7 mouse cellular contexts compared by ENCODE assay signal in genomic region chr5:134555463-134556164, GRCm38 (mm10). TPM values are rescaled to one million over a fixed set of nuclear protein-coding genes. Genes with fewer than 3 reads are reported as not detected.
DNase-seq lines count a peak whose midpoint lies in the region; ATAC-seq and TF ChIP-seq lines count a peak whose summit lies in the region.

No protein-coding gene starts in this region.

- peak overlapping the region; percentile 44 for H3K4me2 ChIP-seq in hindbrain, embryonic 16.5 days (ENCODE audit: low read length)

- ATAC-seq in hindbrain, embryonic 16.5 days: no peak

- 12% methylated on average over 20 of the region's 20 CpGs for WGBS in hindbrain, embryonic 16.5 days
- 19% methylated on average over 20 of the region's 20 CpGs for WGBS in small intestine, adult 2 months

- DNase-seq in ZHBTc4 (ENCODE audit: low read depth, low spot score): peak; percentile 67
- peak; percentile 89 for DNase-seq in embryo, embryonic 10.5 days (ENCODE audit: low spot score)
- peak; percentile 76 for DNase-seq in gastrocnemius, postnatal 14 days
- peak; percentile 54 to 83 for DNase-seq in left cerebral cortex, adult 8-10 months (ENCODE audit: low spot score in 2 of 2)
- peak; percentile 81 to 89 for DNase-seq in lung, postnatal 4 days

- intact Hi-C loops in gastrocnemius, postnatal 14 days (cut with DNase I; ENCODE audit: low total_unique reads): no loop called here

- 0 out of 2 replicates have a peak overlapping the region, but pooled peaks have one; percentile 10 for H3K4me3 ChIP-seq in hindbrain, embryonic 16.5 days (ENCODE audit: low read length)
- no peak overlapping the region for H3K4me3 ChIP-seq in small intestine, adult 2 months (ENCODE audit: low read depth, low read length)

- TF ChIP-seq CTCF in small intestine, adult 2 months (IDR thresholded peaks at IDR 0.05; ENCODE audit: extremely low read depth, insufficient read length, insufficient replicate concordance, low read depth, low read length): no peak

- no peaks in the 10 kb centered on the region for H3K9me3 ChIP-seq in hindbrain, embryonic 16.5 days (ENCODE audit: control insufficient read depth, low read length)

- H3K36me3 ChIP-seq in hindbrain, embryonic 16.5 days (ENCODE audit: control insufficient read depth, insufficient read depth, low read length): no peaks in the 10 kb centered on the region
- H3K36me3 ChIP-seq in small intestine, adult 2 months (ENCODE audit: control insufficient read depth, insufficient read depth, low read length): no peaks in the 10 kb centered on the region

- H3K9ac ChIP-seq in hindbrain, embryonic 16.5 days (ENCODE audit: low read depth, low read length): no peak overlapping the region; the same call in 1 of the 2 replicates

- peak overlapping the region; percentile 34; the same call in 1 of the 2 replicates for H3K27ac ChIP-seq in hindbrain, embryonic 16.5 days (ENCODE audit: low read depth, low read length)
- peak overlapping the region; percentile 55 for H3K27ac ChIP-seq in small intestine, adult 2 months (ENCODE audit: insufficient read depth, low read depth, low read length)

- peaks cover 18% of the 10 kb centered on the region for H3K4me1 ChIP-seq in hindbrain, embryonic 16.5 days (ENCODE audit: control insufficient read depth, insufficient read depth, low read depth, low read length)
- peaks cover 25% of the 10 kb centered on the region for H3K4me1 ChIP-seq in small intestine, adult 2 months (ENCODE audit: control insufficient read depth, insufficient read depth, insufficient read length, low read length)

- TF ChIP-seq POLR2A in small intestine, adult 2 months (IDR thresholded peaks at IDR 0.05; ENCODE audit: low read depth, low read length): no peak

- H3K27me3 ChIP-seq in hindbrain, embryonic 16.5 days (replicated peaks; ENCODE audit: control insufficient read depth, insufficient read depth, low read length): no peaks in the 10 kb centered on the region
- H3K27me3 ChIP-seq in small intestine, adult 2 months (ENCODE audit: control insufficient read depth, insufficient read depth, low read length): no peaks in the 10 kb centered on the region

RNA-seq across cellular contexts. Expression of gene Clip2, which starts 3.4 kb away (rescaled TPM):
- total RNA-seq in gastrocnemius, postnatal 14 days (2021): 1 to 10 TPM; 6.4 to 8.4 TPM
- polyA plus RNA-seq in hindbrain, embryonic 16.5 days (2015; fragmentation: Nextera tagmentation; extraction: Ambion mirVana): 14.4 and 15.8 TPM in 2 replicates
- total RNA-seq in left cerebral cortex, adult 8-10 months (2022): 100 to 1,000 TPM in 2 of 4 experiments, 10 to 100 TPM in 2; 92.9 to 105 (median 99.9) TPM
- polyA plus RNA-seq in small intestine, adult 2 months (2012; rRNA removed): 24.0 and 43.4 TPM in 2 replicates

RNA-seq across cellular contexts. Expression of gene Syna, which starts 4.4 kb away (rescaled TPM):
- under 1 TPM in 1 of 2 experiments, not detected in 1; 0.29 TPM for total RNA-seq in gastrocnemius, postnatal 14 days (2021)
- polyA plus RNA-seq in hindbrain, embryonic 16.5 days (2015; fragmentation: Nextera tagmentation; extraction: Ambion mirVana): 0.22 and 0.45 TPM in 2 replicates
- total RNA-seq in left cerebral cortex, adult 8-10 months (2022): under 1 TPM in 2 of 4 experiments, not detected in 2; 0.17 to 0.19 TPM
- polyA plus RNA-seq in small intestine, adult 2 months (2012; rRNA removed): 1.6 and 3.1 TPM in 2 replicates

RNA-seq across cellular contexts. Expression of gene Rfc2, which starts 25.6 kb away (rescaled TPM):
- 10 to 100 TPM; 12.4 to 14.1 TPM for total RNA-seq in gastrocnemius, postnatal 14 days (2021)
- polyA plus RNA-seq in hindbrain, embryonic 16.5 days (2015; fragmentation: Nextera tagmentation; extraction: Ambion mirVana): 189 and 192 TPM in 2 replicates
- total RNA-seq in left cerebral cortex, adult 8-10 months (2022): 10 to 100 TPM; 54.0 to 67.3 (median 60.3) TPM
- 15.1 and 35.4 TPM in 2 replicates for polyA plus RNA-seq in small intestine, adult 2 months (2012; rRNA removed)

RNA-seq across cellular contexts. Expression of gene Lat2, which starts 59.2 kb away (rescaled TPM):
- total RNA-seq in gastrocnemius, postnatal 14 days (2021): 1 to 10 TPM; 1.3 to 1.5 TPM
- 2.1 and 2.6 TPM in 2 replicates for polyA plus RNA-seq in hindbrain, embryonic 16.5 days (2015; fragmentation: Nextera tagmentation; extraction: Ambion mirVana)
- 10 to 100 TPM in 2 of 4 experiments, 1 to 10 TPM in 2; 2.3 to 10.9 (median 6.9) TPM for total RNA-seq in left cerebral cortex, adult 8-10 months (2022)
- polyA plus RNA-seq in small intestine, adult 2 months (2012; rRNA removed): 4.0 and 6.9 TPM in 2 replicates

Comparison
In these comparisons a context has a peak if more than half of its experiments do, and no peak if none do; other contexts are left out.
1. RNA of gene Clip2, which starts 3.4 kb away (total RNA-seq): 92.9 to 105 TPM in left cerebral cortex, adult 8-10 months; 6.4 to 8.4 TPM in gastrocnemius, postnatal 14 days; every median in the first group is over 4 times any median in the second.
2. Peak in every context shown above with its lines, with median percentiles within 50 percentile points of each other: DNase-seq.